Mouse (Mus musculus) ES-E14 (cell line): ENCODE measurements around the gene Scn8a.

ENCODE experiments used
- HCFC1 ChIP-seq: IDR thresholded peaks from 2 replicates; pipeline ENCODE4 v1.6.1; 2012; ENCODE audit warnings: low read length, inconsistent platforms, borderline replicate concordance; ENCODE audit not compliant: insufficient read depth
- MAFK ChIP-seq: IDR thresholded peaks from 2 replicates; pipeline ENCODE4 v1.6.1; 2014; ENCODE audit warnings: mild to moderate bottlenecking, low read depth, low read length, inconsistent platforms; ENCODE audit not compliant: insufficient read depth
- ZNF384 ChIP-seq: IDR thresholded peaks from 2 replicates; pipeline ENCODE4 v1.6.1; 2012; ENCODE audit warnings: low read depth, low read length, inconsistent platforms

- no peak for TF ChIP-seq MAFK
- no peak for TF ChIP-seq HCFC1
- no peak for TF ChIP-seq ZNF384
Measured at GRCm38 (mm10) chr15:101074067-101074466, 204.4 kb downstream of the Scn8a start.
